Mouse (Mus musculus): ENCODE data around the gene Hbb-bh1. TPM values are rescaled to one million over a fixed set of nuclear protein-coding genes. Genes with fewer than 3 reads are reported as not detected.
"Not testable (repeated sequence)": the region's sequence is repeated elsewhere in the genome, so short reads cannot be mapped to it uniquely, and the experiment has no call there.

The Hbb-bh1 gene
- polyA plus RNA-seq, 1 experiment from 2014 or later: 2.5 TPM

- H3K9me3 ChIP-seq (replicated peaks; ENCODE audit: control insufficient read depth, low read length): no peaks in the 10 kb centered on the region
- ATAC-seq: no peak
- 67% methylated on average over 1 of the region's 1 CpGs for WGBS
- no peaks in the 10 kb centered on the region for H3K27me3 ChIP-seq (replicated peaks; ENCODE audit: control insufficient read depth, insufficient read depth, low read length)
- H3K4me3 ChIP-seq (ENCODE audit: low read depth, low read length): no peak overlapping the region
- no peak overlapping the region for H3K4me2 ChIP-seq (ENCODE audit: low read length)
- H3K9ac ChIP-seq (ENCODE audit: low read length): no peak overlapping the region
- DNase-seq (ENCODE audit: low spot score): no peak
- H3K27ac ChIP-seq (ENCODE audit: low read depth, low read length): no peak overlapping the region
- H3K4me1 ChIP-seq (ENCODE audit: control insufficient read depth, insufficient read depth, low read length): no peaks in the 10 kb centered on the region
- H3K36me3 ChIP-seq (ENCODE audit: control insufficient read depth, insufficient read depth, low read length): no peaks in the 10 kb centered on the region
Observed at GRCm38 (mm10) chr7:103854669-103855068, 11.7 kb upstream of the Hbb-bh1 start.

GRCm38 (mm10) chr7:103853090-103853489 lies 10.1 kb upstream of the Hbb-bh1 start, which contains the start of gene Hbb-y:
Gene Hbb-y (minus strand): TSS chr7:103853216.
- Histone ChIP-seq H3K4me3 (ENCODE audit: low read depth, low read length) (no peak within 1 kb of the TSS), H3K27ac (ENCODE audit: low read depth, low read length) (no peak within 1 kb of the TSS), H3K36me3 (ENCODE audit: control insufficient read depth, insufficient read depth, low read length) (no peaks in the 10 kb centered on the region), H3K27me3 (replicated peaks; ENCODE audit: control insufficient read depth, insufficient read depth, low read length) (no peaks in the 10 kb centered on the region), H3K4me1 (ENCODE audit: control insufficient read depth, insufficient read depth, low read length) (no peaks in the 10 kb centered on the region), H3K4me2 (ENCODE audit: low read length) (no peak within 1 kb of the TSS), H3K9me3 (replicated peaks; ENCODE audit: control insufficient read depth, low read length) (no peaks in the 10 kb centered on the region), H3K9ac (ENCODE audit: low read length) (no peak within 1 kb of the TSS)
- no peak for ATAC-seq
- WGBS: 69% methylated on average over 2 of the region's 2 CpGs
- DNase-seq (ENCODE audit: low spot score): no peak

DNA sequence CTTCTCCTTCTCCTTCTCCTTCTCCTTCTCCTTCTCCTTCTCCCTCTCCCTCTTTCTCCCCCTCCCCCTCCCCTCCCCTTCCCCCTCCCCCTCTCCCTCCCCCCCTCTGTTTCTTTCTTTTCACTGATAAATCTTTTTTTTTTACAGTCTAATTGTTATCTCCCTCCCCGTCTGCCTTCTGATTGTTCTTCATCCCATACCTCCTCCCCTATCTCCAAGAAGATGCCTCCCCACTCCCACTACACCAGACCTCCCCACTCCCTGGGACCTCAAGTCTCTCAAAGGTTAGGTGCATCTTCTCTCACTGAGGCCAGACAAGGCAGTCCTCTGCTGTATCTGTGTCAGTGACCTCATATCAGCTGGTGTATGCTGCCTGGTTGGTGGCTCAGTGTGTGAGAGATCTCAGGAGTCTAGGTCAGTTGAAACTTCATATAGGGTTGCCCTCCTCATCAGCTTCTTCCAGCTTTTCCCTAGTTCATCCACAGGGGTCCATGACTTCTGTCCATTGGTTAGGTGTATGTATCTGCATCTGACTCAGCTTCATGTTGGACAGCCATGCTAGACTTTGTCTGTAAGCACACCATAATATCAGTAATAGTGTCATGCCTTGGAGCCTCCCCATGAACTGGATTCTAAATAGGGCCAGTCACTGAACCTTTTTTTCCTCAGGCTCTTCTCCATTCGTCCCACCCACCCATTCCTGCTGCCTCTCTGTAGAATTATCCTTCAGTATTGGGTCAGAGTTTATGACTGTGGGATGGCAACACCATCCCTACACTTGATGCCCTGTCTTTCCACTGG lies 1.8 kb upstream of the Hbb-bh1 start:
- no peaks in the 10 kb centered on the region for H3K27me3 ChIP-seq (replicated peaks; ENCODE audit: control insufficient read depth, insufficient read depth, low read length)
- H3K36me3 ChIP-seq (ENCODE audit: control insufficient read depth, insufficient read depth, low read length): no peaks in the 10 kb centered on the region
- H3K4me1 ChIP-seq (ENCODE audit: control insufficient read depth, insufficient read depth, low read length): no peaks in the 10 kb centered on the region
- H3K9me3 ChIP-seq (replicated peaks; ENCODE audit: control insufficient read depth, low read length): no peaks in the 10 kb centered on the region
- DNase-seq (ENCODE audit: low spot score): no peak
- no peak for ATAC-seq
- H3K4me2 ChIP-seq (ENCODE audit: low read length): no peak overlapping the region
- no peak overlapping the region for H3K4me3 ChIP-seq (ENCODE audit: low read depth, low read length)
- no peak overlapping the region for H3K27ac ChIP-seq (ENCODE audit: low read depth, low read length)
- H3K9ac ChIP-seq (ENCODE audit: low read length): no peak overlapping the region
- WGBS: 71% methylated on average over 2 of the region's 2 CpGs

DNA sequence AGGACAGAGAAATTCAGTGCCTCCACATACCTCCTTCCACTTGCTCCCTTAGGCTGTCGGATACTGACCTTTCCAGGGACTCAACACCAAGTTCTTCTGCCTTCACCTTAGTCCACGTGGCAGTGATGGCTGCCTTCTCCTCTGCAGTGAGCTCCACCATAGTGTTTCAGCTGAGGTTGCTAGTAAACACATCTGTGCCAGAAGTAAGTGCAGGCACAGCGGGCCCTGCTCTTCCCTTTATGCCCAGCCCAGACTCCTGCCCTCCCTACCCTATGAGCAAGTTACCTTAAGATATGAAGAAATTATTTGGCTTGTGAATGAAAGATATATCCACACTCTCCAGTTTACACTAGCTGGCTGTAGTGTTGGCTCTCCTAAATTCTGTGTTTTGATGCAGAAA lies 2.7 kb downstream of the Hbb-bh1 start, which contains the start of gene Hbb-bh2:
Gene Hbb-bh2, minus strand, starts transcription at position 253 of the 400 bp plus-strand sequence.
- no peaks in the 10 kb centered on the region for H3K36me3 ChIP-seq (ENCODE audit: control insufficient read depth, insufficient read depth, low read length)
- no peak within 1 kb of the TSS for H3K4me3 ChIP-seq (ENCODE audit: low read depth, low read length)
- 73% methylated on average over 3 of the region's 3 CpGs for WGBS
- ATAC-seq: no peak
- H3K4me2 ChIP-seq (ENCODE audit: low read length): no peak within 1 kb of the TSS
- H3K4me1 ChIP-seq (ENCODE audit: control insufficient read depth, insufficient read depth, low read length): no peaks in the 10 kb centered on the region
- H3K27ac ChIP-seq (ENCODE audit: low read depth, low read length): no peak within 1 kb of the TSS
- H3K9ac ChIP-seq (ENCODE audit: low read length): no peak within 1 kb of the TSS
- DNase-seq (ENCODE audit: low spot score): no peak
- H3K9me3 ChIP-seq (replicated peaks; ENCODE audit: control insufficient read depth, low read length): no peaks in the 10 kb centered on the region
- no peaks in the 10 kb centered on the region for H3K27me3 ChIP-seq (replicated peaks; ENCODE audit: control insufficient read depth, insufficient read depth, low read length)

DNA sequence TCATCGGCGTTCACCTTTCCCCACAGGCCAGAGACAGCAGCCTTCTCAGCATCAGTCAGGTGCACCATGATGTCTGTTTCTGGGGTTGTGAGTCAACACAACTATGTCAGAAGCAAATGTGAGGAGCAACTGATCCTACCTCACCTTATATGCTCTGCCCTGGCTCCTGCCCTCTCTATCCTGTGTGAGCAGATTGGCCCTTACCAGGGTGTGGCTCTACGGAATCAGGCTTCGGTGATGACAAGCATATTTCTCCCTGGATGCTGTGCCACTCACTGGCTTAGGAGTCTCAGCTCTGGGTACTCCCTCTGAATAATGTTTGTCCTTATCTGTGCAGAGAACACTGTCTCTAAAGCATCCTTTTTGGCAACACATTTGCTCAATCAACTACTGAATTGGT lies 15.2 kb downstream of the Hbb-bh1 start, which contains the start of gene Hbb-bs:
Gene Hbb-bs, minus strand, starts transcription at position 289 of the 400 bp plus-strand sequence.
- H3K9ac ChIP-seq (ENCODE audit: low read length): no peak within 1 kb of the TSS
- ATAC-seq (no peak), DNase-seq (ENCODE audit: low spot score) (no peak)
- H3K4me1 ChIP-seq (ENCODE audit: control insufficient read depth, insufficient read depth, low read length): no peaks in the 10 kb centered on the region
- no peak within 1 kb of the TSS for H3K27ac ChIP-seq (ENCODE audit: low read depth, low read length)
- H3K27me3 ChIP-seq (replicated peaks; ENCODE audit: control insufficient read depth, insufficient read depth, low read length): no peaks in the 10 kb centered on the region
- no peaks in the 10 kb centered on the region for H3K9me3 ChIP-seq (replicated peaks; ENCODE audit: control insufficient read depth, low read length)
- no peak within 1 kb of the TSS for H3K4me2 ChIP-seq (ENCODE audit: low read length)
- H3K36me3 ChIP-seq (ENCODE audit: control insufficient read depth, insufficient read depth, low read length): no peaks in the 10 kb centered on the region
- WGBS: 86% methylated on average over 4 of the region's 4 CpGs
- H3K4me3 ChIP-seq (ENCODE audit: low read depth, low read length): no peak within 1 kb of the TSS

DNA sequence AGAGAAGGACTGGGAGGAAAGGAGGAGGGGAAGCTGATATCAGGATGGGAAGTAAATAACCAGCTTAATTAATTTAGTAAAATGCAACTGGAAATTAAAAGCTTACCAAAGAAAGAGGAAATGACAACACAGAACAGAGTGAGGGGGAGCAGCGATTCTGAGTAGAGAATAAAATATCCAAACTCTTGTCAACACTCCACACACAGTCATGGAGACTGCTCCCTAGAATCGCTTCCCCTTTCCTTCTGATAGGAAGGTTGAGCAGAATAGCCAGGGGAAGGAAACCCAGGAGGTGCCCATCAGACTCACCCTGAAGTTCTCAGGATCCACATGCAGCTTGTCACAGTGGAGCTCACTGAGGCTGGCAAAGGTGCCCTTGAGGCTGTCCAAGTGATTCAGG lies 15.8 kb downstream of the Hbb-bh1 start:
- not testable (repeated sequence) for ATAC-seq; H3K4me3 ChIP-seq (ENCODE audit: low read depth, low read length); H3K9me3 ChIP-seq (replicated peaks; ENCODE audit: control insufficient read depth, low read length); H3K9ac ChIP-seq (ENCODE audit: low read length); H3K4me1 ChIP-seq (ENCODE audit: control insufficient read depth, insufficient read depth, low read length); DNase-seq (ENCODE audit: low spot score); H3K4me2 ChIP-seq (ENCODE audit: low read length); H3K27ac ChIP-seq (ENCODE audit: low read depth, low read length); H3K27me3 ChIP-seq (replicated peaks; ENCODE audit: control insufficient read depth, insufficient read depth, low read length); H3K36me3 ChIP-seq (ENCODE audit: control insufficient read depth, insufficient read depth, low read length)
- WGBS: no CpG with 5 or more reads among the region's 2 CpGs

DNA sequence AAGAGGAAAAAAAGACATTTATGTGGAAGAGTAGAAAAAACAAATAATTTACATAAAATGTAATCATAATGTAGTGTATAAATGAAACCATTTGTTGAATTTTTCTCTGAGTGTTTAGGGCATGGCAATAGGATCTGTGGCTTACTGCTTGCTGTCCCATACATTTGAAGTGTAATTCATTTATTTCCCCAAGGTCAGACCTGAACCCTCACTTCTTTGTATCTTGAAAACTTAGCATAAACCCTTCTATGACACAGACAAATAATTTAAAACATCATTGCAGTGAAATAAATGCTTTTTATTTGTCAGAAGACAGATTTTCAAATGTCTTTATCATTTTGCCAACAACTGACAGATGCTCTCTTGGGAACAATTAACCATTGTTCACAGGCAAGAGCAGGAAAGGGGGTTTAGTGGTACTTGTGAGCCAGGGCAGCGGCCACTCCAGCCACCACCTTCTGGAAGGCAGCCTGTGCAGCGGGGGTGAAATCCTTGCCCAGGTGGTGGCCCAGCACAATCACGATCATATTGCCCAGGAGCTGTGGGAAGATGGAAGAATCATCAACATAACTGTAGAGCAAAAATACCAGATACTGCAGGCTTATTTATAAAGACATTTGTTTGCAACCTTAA lies 16.6 kb downstream of the Hbb-bh1 start:
- no peak for DNase-seq (ENCODE audit: low spot score)
- no peak for ATAC-seq
- Histone ChIP-seq H3K4me3 (ENCODE audit: low read depth, low read length) (no peak overlapping the region), H3K27me3 (replicated peaks; ENCODE audit: control insufficient read depth, insufficient read depth, low read length) (no peaks in the 10 kb centered on the region), H3K36me3 (ENCODE audit: control insufficient read depth, insufficient read depth, low read length) (no peaks in the 10 kb centered on the region), H3K9me3 (replicated peaks; ENCODE audit: control insufficient read depth, low read length) (no peaks in the 10 kb centered on the region), H3K27ac (ENCODE audit: low read depth, low read length) (no peak overlapping the region), H3K4me1 (ENCODE audit: control insufficient read depth, insufficient read depth, low read length) (no peaks in the 10 kb centered on the region), H3K9ac (ENCODE audit: low read length) (no peak overlapping the region), H3K4me2 (ENCODE audit: low read length) (no peak overlapping the region)
- WGBS: 71% methylated on average over 3 of the region's 3 CpGs

GRCm38 (mm10) chr7:103825536-103826254 lies 17.3 kb downstream of the Hbb-bh1 start:
- Histone ChIP-seq H3K9me3 (replicated peaks; ENCODE audit: control insufficient read depth, low read length) (no peaks in the 10 kb centered on the region), H3K27me3 (replicated peaks; ENCODE audit: control insufficient read depth, insufficient read depth, low read length) (no peaks in the 10 kb centered on the region), H3K36me3 (ENCODE audit: control insufficient read depth, insufficient read depth, low read length) (no peaks in the 10 kb centered on the region), H3K4me2 (ENCODE audit: low read length) (no peak overlapping the region), H3K27ac (ENCODE audit: low read depth, low read length) (no peak overlapping the region), H3K4me1 (ENCODE audit: control insufficient read depth, insufficient read depth, low read length) (no peaks in the 10 kb centered on the region), H3K9ac (ENCODE audit: low read length) (no peak overlapping the region), H3K4me3 (ENCODE audit: low read depth, low read length) (no peak overlapping the region)
- ATAC-seq (no peak), DNase-seq (ENCODE audit: low spot score) (no peak)
- WGBS: 89% methylated on average over 3 of the region's 3 CpGs

Data from forebrain, embryonic 14.5 days (tissue).